Mouse (Mus musculus) lung, postnatal 0 days (tissue): ENCODE data around the gene Pard6a. TPM values are rescaled to one million over a fixed set of nuclear protein-coding genes. Genes with fewer than 3 reads are reported as not detected.

Experiments
- ATAC-seq: fragments of 200-750 bp; cut with Nextera tagmentation; 2 replicates; pipeline ENCODE4 v1.8.0; 2017; ENCODE audit warnings: moderate library complexity
- DNase-seq: peaks from one replicate; pipeline ENCODE4 v3.0.0-alpha.2; 2016; ENCODE audit warnings: low spot score
- H3K27ac ChIP-seq: fragments of 300-500 bp; sonication (generic); 2 replicates; pipeline ENCODE4 v1.5.1; 2014; ENCODE audit warnings: antibody characterized with exemption, mild to moderate bottlenecking, low read length, mixed read lengths
- H3K27me3 ChIP-seq: fragments of 300-500 bp; sonication (generic); replicated peaks from 2 replicates; pipeline ENCODE4 v1.6.1; 2014; ENCODE audit warnings: low read length, mixed read lengths; ENCODE audit not compliant: insufficient read depth
- H3K36me3 ChIP-seq: fragments of 300-500 bp; sonication (generic); 2 replicates; pipeline ENCODE4 v1.6.1; 2014; ENCODE audit warnings: low read length, mixed read lengths; ENCODE audit not compliant: insufficient read depth
- H3K4me1 ChIP-seq: fragments of 300-500 bp; sonication (generic); 2 replicates; pipeline ENCODE4 v1.6.1; 2014; ENCODE audit warnings: antibody characterized with exemption, low read depth, low read length, mixed read lengths; ENCODE audit not compliant: insufficient read depth
- H3K4me2 ChIP-seq: fragments of 300-500 bp; sonication (generic); replicated peaks from 2 replicates; pipeline ENCODE4 v1.6.1; 2014; ENCODE audit warnings: low read depth, mild to moderate bottlenecking, low read length, moderate library complexity, mixed read lengths
- H3K4me3 ChIP-seq: fragments of 300-500 bp; sonication (generic); 2 replicates; pipeline ENCODE4 v1.5.1; 2014; ENCODE audit warnings: low read depth, low read length
- H3K9ac ChIP-seq: fragments of 300-500 bp; sonication (generic); replicated peaks from 2 replicates; pipeline ENCODE4 v1.6.1; 2014; ENCODE audit warnings: low read depth, mild to moderate bottlenecking
- H3K9me3 ChIP-seq: fragments of 300-500 bp; sonication (generic); 2 replicates; pipeline ENCODE4 v1.6.1; 2016; ENCODE audit warnings: low read length, mixed read lengths
- CTCF ChIP-seq: IDR thresholded peaks from 2 replicates; pipeline ENCODE4 v1.5.1; 2016; ENCODE audit warnings: antibody characterized with exemption, mild to moderate bottlenecking
- EP300 ChIP-seq: IDR thresholded peaks from 2 replicates; pipeline ENCODE4 v1.6.1; 2016; ENCODE audit warnings: antibody characterized with exemption, mild to moderate bottlenecking, control low read depth
- WGBS: fragments of 180-500 bp; shearing (Covaris S2); extraction: QIAGEN DNeasy Blood & Tissue Kit; methylation state at CpG from one replicate; pipeline ENCODE4 v1.1.7; 2014; 5-methylcytosine and 5-hydroxymethylcytosine counted together
- polyA plus RNA-seq: library from polyadenylated mRNA; unstranded; fragments of >200 nt; fragmentation: Nextera tagmentation; extraction: Ambion mirVana; gene quantifications from 2 replicates; pipeline ENCODE4 v1.2.1, GENCODE M21; 2015

The Pard6a gene
- polyA plus RNA-seq, 1 experiment from 2014 or later: 16.6 TPM

DNA sequence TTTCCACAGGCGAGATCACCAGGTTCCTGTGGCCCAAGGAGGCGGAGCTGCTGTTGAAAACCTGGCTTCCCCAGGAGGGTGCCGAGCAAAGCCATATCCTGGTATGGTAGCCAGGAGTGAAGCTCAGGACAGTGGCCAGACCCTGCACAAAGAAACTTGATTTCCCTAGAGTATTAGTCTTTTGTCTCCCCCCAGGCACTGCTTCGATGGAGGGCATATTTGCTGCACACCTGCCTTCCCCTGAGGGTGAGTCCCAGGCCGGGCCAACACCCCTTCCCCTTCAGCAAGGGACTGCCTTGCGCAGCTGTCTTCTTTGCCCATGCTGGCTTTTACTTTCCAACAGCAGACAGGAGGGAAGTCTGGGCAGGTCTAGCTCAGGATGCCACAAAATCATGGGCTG lies 14.4 kb upstream of the Pard6a start:
- Histone ChIP-seq H3K9me3 (no peaks in the 10 kb centered on the region), H3K4me1 (no peaks in the 10 kb centered on the region), H3K36me3 (peaks cover 12% of the 10 kb centered on the region; the same call in 1 of the 2 replicates), H3K4me3 (no peak overlapping the region), H3K27ac (no peak overlapping the region), H3K27me3 (no peaks in the 10 kb centered on the region), H3K4me2 (no peak overlapping the region), H3K9ac (no peak overlapping the region)
- 64% methylated on average over 6 of the region's 6 CpGs for WGBS
- ATAC-seq: no peak
- DNase-seq: no peak
- TF ChIP-seq EP300: no peak
- TF ChIP-seq CTCF: no peak

- H3K4me2 ChIP-seq: no peak overlapping the region
- no peak for ATAC-seq
- no peak overlapping the region for H3K4me3 ChIP-seq
- H3K27me3 ChIP-seq: no peaks in the 10 kb centered on the region
- H3K9ac ChIP-seq: no peak overlapping the region
- H3K27ac ChIP-seq: no peak overlapping the region
- WGBS: 50% methylated on average over 8 of the region's 8 CpGs
- no peaks in the 10 kb centered on the region for H3K9me3 ChIP-seq
- no peak for DNase-seq
- TF ChIP-seq EP300: no peak
- no peak for TF ChIP-seq CTCF
- no peaks in the 10 kb centered on the region for H3K4me1 ChIP-seq
- H3K36me3 ChIP-seq: 0 out of 2 replicates have a peak, but pooled peaks cover 4% of the 10 kb centered on the region
These were observed 13.4 kb upstream of the Pard6a start for GRCm38 (mm10) chr8:105687512-105687911.

GRCm38 (mm10) chr8:105688242-105688752 lies 12.7 kb upstream of the Pard6a start:
- no peaks in the 10 kb centered on the region for H3K27me3 ChIP-seq
- H3K4me2 ChIP-seq: no peak overlapping the region
- ATAC-seq (no peak), DNase-seq (no peak)
- no peak overlapping the region for H3K27ac ChIP-seq
- no peak for TF ChIP-seq CTCF
- no peak for TF ChIP-seq EP300
- H3K9me3 ChIP-seq: no peaks in the 10 kb centered on the region
- H3K4me1 ChIP-seq: no peaks in the 10 kb centered on the region
- no peak overlapping the region for H3K9ac ChIP-seq
- no peak overlapping the region for H3K4me3 ChIP-seq
- H3K36me3 ChIP-seq: no peaks in the 10 kb centered on the region
- WGBS: 52% methylated on average over 14 of the region's 14 CpGs

DNA sequence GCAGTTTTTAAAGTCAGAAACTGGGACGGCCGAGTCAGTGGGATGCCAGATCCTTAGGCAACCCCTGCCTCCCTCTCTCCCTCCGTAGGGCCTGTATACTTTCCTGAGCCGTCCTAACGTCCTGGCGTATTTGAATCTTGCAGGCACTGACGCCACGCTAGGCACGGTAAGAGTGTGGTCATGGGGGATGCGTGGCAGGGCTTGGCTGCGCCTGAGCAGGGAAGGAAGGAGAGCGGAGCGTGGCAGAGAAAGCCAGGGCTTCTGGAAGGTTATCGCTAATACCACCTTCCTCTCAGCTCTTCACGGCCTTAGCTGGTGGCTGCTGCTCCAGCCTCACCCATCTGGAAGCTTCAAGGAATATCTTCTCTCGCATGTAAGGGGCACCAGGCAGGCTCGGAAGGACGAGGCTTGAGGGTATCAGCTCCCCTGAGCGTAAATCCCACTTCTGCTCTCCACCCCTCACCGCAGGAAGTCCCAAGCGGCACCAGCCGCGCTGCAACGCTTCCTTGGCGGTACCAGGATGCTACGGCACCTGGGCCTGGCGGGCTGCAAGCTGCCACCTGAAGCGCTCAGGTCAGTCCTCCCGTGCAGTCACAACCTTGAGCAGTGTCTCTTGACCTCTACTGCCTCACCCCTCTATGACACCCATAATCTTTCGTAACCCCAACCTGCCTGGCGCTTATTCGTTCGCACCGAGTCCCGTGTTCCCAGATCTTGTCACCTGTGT lies 11.5 kb upstream of the Pard6a start:
- no peak overlapping the region for H3K4me2 ChIP-seq
- ATAC-seq: no peak
- H3K27me3 ChIP-seq: no peaks in the 10 kb centered on the region

DNA sequence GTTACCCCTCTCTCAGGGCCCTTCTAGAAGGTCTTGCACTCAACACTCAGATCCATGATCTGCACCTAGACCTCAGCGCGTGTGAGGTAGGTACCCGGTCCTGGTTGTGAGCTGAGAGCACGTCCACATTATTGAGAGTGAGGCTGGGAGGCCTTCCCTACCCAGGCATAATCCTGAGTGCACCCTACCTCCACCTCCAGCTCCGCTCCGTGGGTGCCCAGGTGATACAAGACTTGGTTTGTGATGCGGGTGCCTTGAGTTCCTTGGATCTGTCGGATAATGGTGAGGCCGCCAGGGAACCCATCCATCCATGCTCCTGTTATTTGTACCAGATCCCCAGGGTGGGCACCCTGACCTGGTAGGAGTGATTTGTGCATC lies 11.0 kb upstream of the Pard6a start:
- ATAC-seq: no peak
- DNase-seq: no peak
- H3K9ac ChIP-seq: no peak overlapping the region
- H3K4me1 ChIP-seq: peaks cover 6% of the 10 kb centered on the region; the same call in 1 of the 2 replicates
- no peaks in the 10 kb centered on the region for H3K36me3 ChIP-seq
- no peak overlapping the region for H3K27ac ChIP-seq
- TF ChIP-seq EP300 (no peak), CTCF (no peak)
- WGBS: 88% methylated on average over 9 of the region's 9 CpGs
- H3K27me3 ChIP-seq: no peaks in the 10 kb centered on the region
- no peaks in the 10 kb centered on the region for H3K9me3 ChIP-seq
- H3K4me3 ChIP-seq: no peak overlapping the region
- H3K4me2 ChIP-seq: no peak overlapping the region

More for the DNA sequence above, 11.5 kb upstream of the Pard6a start:
- no peaks in the 10 kb centered on the region for H3K36me3 ChIP-seq
- peaks cover 6% of the 10 kb centered on the region; the same call in 1 of the 2 replicates for H3K4me1 ChIP-seq
- DNase-seq: no peak
- 63% methylated on average over 35 of the region's 35 CpGs for WGBS
- H3K9me3 ChIP-seq: no peaks in the 10 kb centered on the region
- TF ChIP-seq CTCF (no peak), EP300 (no peak)
- no peak overlapping the region for H3K4me3 ChIP-seq
- no peak overlapping the region for H3K9ac ChIP-seq
- H3K27ac ChIP-seq: no peak overlapping the region

GRCm38 (mm10) chr8:105690978-105691377 lies 10.0 kb upstream of the Pard6a start:
- H3K4me1 ChIP-seq: peaks cover 6% of the 10 kb centered on the region; the same call in 1 of the 2 replicates
- no peak for TF ChIP-seq CTCF
- TF ChIP-seq EP300: no peak
- H3K9ac ChIP-seq: no peak overlapping the region
- H3K27me3 ChIP-seq: no peaks in the 10 kb centered on the region
- no peak overlapping the region for H3K27ac ChIP-seq
- DNase-seq: no peak
- H3K4me2 ChIP-seq: no peak overlapping the region
- 75% methylated on average over 12 of the region's 14 CpGs for WGBS
- ATAC-seq: no peak
- H3K36me3 ChIP-seq: no peaks in the 10 kb centered on the region
- no peak overlapping the region for H3K4me3 ChIP-seq
- H3K9me3 ChIP-seq: no peaks in the 10 kb centered on the region
